Mouse (Mus musculus): ENCODE data around the gene Tmem235. TPM values are rescaled to one million over a fixed set of nuclear protein-coding genes. Genes with fewer than 3 reads are reported as not detected.

Tmem235 gene
- polyA plus RNA-seq, 1 experiment = 5.3 TPM

- H3K4me1 ChIP-seq (ENCODE audit: control insufficient read depth, insufficient read depth, low read length) = peaks cover 14% of the 10 kb centered on the region
- no peak overlapping the region for H3K4me3 ChIP-seq (ENCODE audit: control insufficient read depth, low read depth, low read length)
- no peaks in the 10 kb centered on the region; the same call in none of the 2 replicates for H3K36me3 ChIP-seq (ENCODE audit: control insufficient read depth, insufficient read depth, low read length)
- H3K27ac ChIP-seq (ENCODE audit: control insufficient read depth, insufficient read depth, low read depth, low read length) = no peak overlapping the region
- no peaks in the 10 kb centered on the region for H3K27me3 ChIP-seq (ENCODE audit: control insufficient read depth, insufficient read depth, low read length)
- TF ChIP-seq CTCF (IDR thresholded peaks at IDR 0.05; ENCODE audit: control insufficient read depth, insufficient read depth, insufficient replicate concordance, low read depth, low read length) = no peak
- no peak for TF ChIP-seq POLR2A (IDR thresholded peaks at IDR 0.05; ENCODE audit: control insufficient read depth, low read depth, low read length)
Measured at GRCm38 (mm10) chr11:117846640-117847039, 13.9 kb upstream of the Tmem235 start.

GRCm38 (mm10) chr11:117847593-117848215 lies 12.8 kb upstream of the Tmem235 start:
- H3K27ac ChIP-seq (ENCODE audit: control insufficient read depth, insufficient read depth, low read depth, low read length) = peak overlapping the region; percentile 88
- H3K27me3 ChIP-seq (ENCODE audit: control insufficient read depth, insufficient read depth, low read length) = no peaks in the 10 kb centered on the region
- TF ChIP-seq CTCF (IDR thresholded peaks at IDR 0.05; ENCODE audit: control insufficient read depth, insufficient read depth, insufficient replicate concordance, low read depth, low read length) = no peak
- no peak for TF ChIP-seq POLR2A (IDR thresholded peaks at IDR 0.05; ENCODE audit: control insufficient read depth, low read depth, low read length)
- H3K36me3 ChIP-seq (ENCODE audit: control insufficient read depth, insufficient read depth, low read length) = no peaks in the 10 kb centered on the region; the same call in none of the 2 replicates
- no peak overlapping the region for H3K4me3 ChIP-seq (ENCODE audit: control insufficient read depth, low read depth, low read length)
- peaks cover 14% of the 10 kb centered on the region for H3K4me1 ChIP-seq (ENCODE audit: control insufficient read depth, insufficient read depth, low read length)

- peaks cover 14% of the 10 kb centered on the region for H3K4me1 ChIP-seq (ENCODE audit: control insufficient read depth, insufficient read depth, low read length)
- H3K27ac ChIP-seq (ENCODE audit: control insufficient read depth, insufficient read depth, low read depth, low read length) = peak overlapping the region; percentile 88
- H3K4me3 ChIP-seq (ENCODE audit: control insufficient read depth, low read depth, low read length) = peak overlapping the region; percentile 99
- no peaks in the 10 kb centered on the region for H3K27me3 ChIP-seq (ENCODE audit: control insufficient read depth, insufficient read depth, low read length)
- peaks cover 2% of the 10 kb centered on the region for H3K36me3 ChIP-seq (ENCODE audit: control insufficient read depth, insufficient read depth, low read length)
- no peak for TF ChIP-seq POLR2A (IDR thresholded peaks at IDR 0.05; ENCODE audit: control insufficient read depth, low read depth, low read length)
- TF ChIP-seq CTCF (IDR thresholded peaks at IDR 0.05; ENCODE audit: control insufficient read depth, insufficient read depth, insufficient replicate concordance, low read depth, low read length) = no peak
Measured at GRCm38 (mm10) chr11:117848271-117848984, 12.1 kb upstream of the Tmem235 start.

GRCm38 (mm10) chr11:117848985-117849671 lies 11.4 kb upstream of the Tmem235 start, which contains the start of gene Birc5:
TSS of gene Birc5 (plus strand) at chr11:117849251.
- peak within 1 kb of the TSS; percentile 99 for H3K4me3 ChIP-seq (ENCODE audit: control insufficient read depth, low read depth, low read length)
- H3K27ac ChIP-seq (ENCODE audit: control insufficient read depth, insufficient read depth, low read depth, low read length) = peak within 1 kb of the TSS; percentile 92
- no peak for TF ChIP-seq CTCF (IDR thresholded peaks at IDR 0.05; ENCODE audit: control insufficient read depth, insufficient read depth, insufficient replicate concordance, low read depth, low read length)
- TF ChIP-seq POLR2A (IDR thresholded peaks at IDR 0.05; ENCODE audit: control insufficient read depth, low read depth, low read length) = peak; percentile 92
- H3K4me1 ChIP-seq (ENCODE audit: control insufficient read depth, insufficient read depth, low read length) = peaks cover 14% of the 10 kb centered on the region
- H3K36me3 ChIP-seq (ENCODE audit: control insufficient read depth, insufficient read depth, low read length) = peaks cover 5% of the 10 kb centered on the region
- H3K27me3 ChIP-seq (ENCODE audit: control insufficient read depth, insufficient read depth, low read length) = no peaks in the 10 kb centered on the region

GRCm38 (mm10) chr11:117852875-117853274 lies 7.7 kb upstream of the Tmem235 start:
- Histone ChIP-seq H3K4me3 (ENCODE audit: control insufficient read depth, low read depth, low read length) (no peak overlapping the region), H3K36me3 (ENCODE audit: control insufficient read depth, insufficient read depth, low read length) (peaks cover 6% of the 10 kb centered on the region), H3K27me3 (ENCODE audit: control insufficient read depth, insufficient read depth, low read length) (no peaks in the 10 kb centered on the region), H3K4me1 (ENCODE audit: control insufficient read depth, insufficient read depth, low read length) (peaks cover 12% of the 10 kb centered on the region), H3K27ac (ENCODE audit: control insufficient read depth, insufficient read depth, low read depth, low read length) (no peak overlapping the region)
- TF ChIP-seq CTCF (IDR thresholded peaks at IDR 0.05; ENCODE audit: control insufficient read depth, insufficient read depth, insufficient replicate concordance, low read depth, low read length) (no peak), POLR2A (IDR thresholded peaks at IDR 0.05; ENCODE audit: control insufficient read depth, low read depth, low read length) (no peak)

GRCm38 (mm10) chr11:117854241-117854640 lies 6.3 kb upstream of the Tmem235 start:
- Histone ChIP-seq H3K4me3 (ENCODE audit: control insufficient read depth, low read depth, low read length) (no peak overlapping the region), H3K27me3 (ENCODE audit: control insufficient read depth, insufficient read depth, low read length) (no peaks in the 10 kb centered on the region), H3K36me3 (ENCODE audit: control insufficient read depth, insufficient read depth, low read length) (peaks cover 6% of the 10 kb centered on the region), H3K27ac (ENCODE audit: control insufficient read depth, insufficient read depth, low read depth, low read length) (no peak overlapping the region), H3K4me1 (ENCODE audit: control insufficient read depth, insufficient read depth, low read length) (peaks cover 3% of the 10 kb centered on the region; the same call in 1 of the 2 replicates)
- TF ChIP-seq CTCF (IDR thresholded peaks at IDR 0.05; ENCODE audit: control insufficient read depth, insufficient read depth, insufficient replicate concordance, low read depth, low read length) = no peak
- TF ChIP-seq POLR2A (IDR thresholded peaks at IDR 0.05; ENCODE audit: control insufficient read depth, low read depth, low read length) = no peak

- peaks cover 6% of the 10 kb centered on the region for H3K36me3 ChIP-seq (ENCODE audit: control insufficient read depth, insufficient read depth, low read length)
- H3K27ac ChIP-seq (ENCODE audit: control insufficient read depth, insufficient read depth, low read depth, low read length) = no peak overlapping the region
- H3K4me1 ChIP-seq (ENCODE audit: control insufficient read depth, insufficient read depth, low read length) = no peaks in the 10 kb centered on the region; the same call in 1 of the 2 replicates
- no peaks in the 10 kb centered on the region for H3K27me3 ChIP-seq (ENCODE audit: control insufficient read depth, insufficient read depth, low read length)
- no peak for TF ChIP-seq POLR2A (IDR thresholded peaks at IDR 0.05; ENCODE audit: control insufficient read depth, low read depth, low read length)
- no peak for TF ChIP-seq CTCF (IDR thresholded peaks at IDR 0.05; ENCODE audit: control insufficient read depth, insufficient read depth, insufficient replicate concordance, low read depth, low read length)
- no peak overlapping the region for H3K4me3 ChIP-seq (ENCODE audit: control insufficient read depth, low read depth, low read length)
Measured at GRCm38 (mm10) chr11:117855360-117855759, 5.2 kb upstream of the Tmem235 start.
